Mouse (Mus musculus): ENCODE data around the gene Oasl2. TPM values are rescaled to one million over a fixed set of nuclear protein-coding genes. Genes with fewer than 3 reads are reported as not detected.

Oasl2 gene
- 10 to 100 TPM; 14.4 to 28.6 TPM for total RNA-seq (2023)

DNA sequence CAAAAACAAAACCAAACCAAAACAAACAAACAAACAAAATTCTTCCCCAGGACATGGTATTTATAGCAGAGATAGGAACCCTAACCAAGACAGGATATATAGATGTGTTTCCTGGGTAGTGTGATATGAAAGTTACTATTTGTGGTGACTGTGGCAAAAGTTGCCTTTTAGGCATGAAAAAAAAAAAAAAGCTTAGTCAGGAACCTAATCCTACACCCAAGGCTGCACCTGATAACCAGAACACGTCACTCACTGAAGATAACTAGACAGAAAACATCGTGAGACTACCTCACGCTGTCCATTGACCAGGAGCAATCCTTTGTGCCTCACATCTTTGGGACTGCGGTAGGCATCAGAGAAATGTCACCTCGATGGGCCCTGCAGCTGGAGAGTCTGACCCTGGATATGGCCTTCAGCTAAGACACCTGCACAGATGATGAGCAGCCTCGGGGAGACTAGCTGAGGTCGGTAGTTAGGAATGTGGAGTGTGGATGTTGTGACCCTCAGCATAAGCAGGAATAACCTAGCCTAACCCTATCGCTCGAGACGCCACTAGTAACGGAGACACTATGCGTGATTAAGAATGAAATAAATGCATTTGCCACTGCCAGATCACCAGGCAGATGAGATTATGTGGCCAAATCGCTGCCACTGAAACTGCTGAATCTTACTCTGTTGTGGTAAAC lies at the start of gene Oasl2:
Oasl2 (plus strand) TSS at position 249 of the 686 bp plus-strand sequence.

DNA sequence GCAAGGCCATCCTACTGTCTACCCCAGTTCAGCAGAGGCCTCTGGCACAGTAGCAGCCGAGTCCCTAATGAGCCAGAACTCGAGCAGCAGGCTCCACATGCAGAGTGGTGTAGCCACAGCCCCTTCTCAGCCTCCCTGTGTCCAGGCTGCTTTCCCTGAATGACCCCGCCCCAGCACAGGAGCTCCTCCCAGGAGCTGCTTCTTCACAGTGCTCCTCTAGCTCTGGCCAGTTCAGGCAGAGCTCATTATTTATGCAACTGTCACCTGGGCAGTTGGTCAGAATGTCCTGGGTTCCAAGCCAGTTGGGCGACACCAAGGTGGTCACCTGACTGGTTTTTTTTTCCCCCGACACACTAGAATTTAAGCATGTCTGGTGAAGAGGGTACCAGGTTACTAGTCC lies 43.4 kb upstream of the Oasl2 start, which contains the start of gene 4930519G04Rik:
4930519G04Rik (plus strand) TSS at position 301 of the 400 bp plus-strand sequence.

DNA sequence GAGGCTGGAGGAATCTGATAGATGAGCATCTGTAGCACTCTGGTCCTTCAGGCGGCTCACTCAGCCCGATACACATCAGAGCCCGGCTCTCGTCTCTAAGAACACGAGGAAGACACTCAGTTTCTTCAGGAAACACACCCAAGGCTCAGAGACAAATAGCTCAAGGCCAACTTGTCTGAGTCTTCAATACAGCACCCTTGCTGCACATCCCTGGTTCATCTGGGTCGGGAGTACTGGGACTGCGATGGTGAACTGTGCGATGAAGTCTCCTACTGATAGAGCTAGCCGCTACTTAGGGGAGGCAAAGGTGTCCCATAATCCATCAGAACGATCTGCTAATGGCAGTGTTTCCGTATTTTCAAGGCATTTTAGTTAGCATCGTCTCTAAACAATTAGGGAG lies 38.2 kb upstream of the Oasl2 start, which contains the start of gene Gm9936:
Gm9936 (minus strand) TSS at position 101 of the 400 bp plus-strand sequence.

DNA sequence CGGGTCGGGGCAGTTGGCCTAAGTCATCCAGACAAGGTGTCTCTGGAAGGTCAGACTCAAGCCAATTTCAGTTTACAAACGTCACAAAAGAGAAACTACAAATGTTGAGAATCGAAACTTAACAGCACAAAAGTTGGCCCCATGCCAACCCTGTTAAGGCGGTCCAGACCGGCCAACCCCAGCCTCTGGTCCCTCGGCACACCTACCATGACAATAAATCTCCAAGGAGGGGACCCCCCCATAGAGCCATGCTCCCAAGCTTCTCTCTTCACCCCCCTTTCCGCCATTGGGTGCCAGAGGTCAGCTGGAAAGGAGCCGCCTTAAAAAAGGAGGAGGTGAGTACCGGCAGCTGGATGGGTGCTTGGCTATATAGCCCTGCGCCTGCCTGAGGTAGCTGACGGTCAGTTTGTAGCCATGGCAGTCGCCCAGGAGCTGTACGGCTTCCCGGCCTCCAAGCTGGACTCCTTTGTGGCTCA lies 26.3 kb downstream of the Oasl2 start, which contains the start of gene Oasl1:
Oasl1 (plus strand) TSS at position 243 of the 476 bp plus-strand sequence.

DNA sequence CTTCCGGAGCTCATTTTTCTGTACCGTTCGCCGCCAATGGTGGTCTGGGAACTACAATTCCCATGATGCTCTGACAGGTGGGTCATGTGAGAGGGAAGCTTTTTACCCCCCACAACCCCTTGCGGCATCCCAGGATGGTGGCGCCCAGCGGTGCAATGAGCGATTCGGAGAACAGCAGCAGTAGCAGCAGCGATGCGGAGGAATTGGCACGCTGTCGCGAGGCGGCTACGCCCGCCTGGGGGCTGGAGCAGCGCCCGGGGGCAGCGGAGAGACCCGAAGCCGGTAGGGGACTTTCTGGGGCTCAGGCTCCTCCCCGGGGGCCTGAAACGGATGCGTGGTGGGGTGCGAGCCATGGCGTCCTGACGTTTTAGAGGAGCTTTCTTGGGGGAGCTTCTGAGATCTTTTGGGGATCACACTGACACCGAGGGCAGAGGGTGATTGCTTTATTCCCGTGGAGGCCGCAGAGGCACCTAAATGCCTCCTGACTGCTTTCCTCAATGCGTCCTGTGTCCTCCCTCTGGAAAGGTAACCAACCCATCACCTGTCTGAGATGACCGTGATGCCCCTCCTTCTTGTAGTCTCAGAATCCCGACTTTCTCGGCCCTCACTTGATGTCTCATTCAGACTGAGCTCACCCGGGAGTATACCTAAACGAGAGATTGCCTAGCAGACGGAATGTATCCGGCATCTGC lies 45.5 kb downstream of the Oasl2 start, which contains the start of gene 2210016L21Rik:
2210016L21Rik (plus strand) TSS at position 85 of the 692 bp plus-strand sequence.

Other genes with a start within 250 kb of the Oasl2 start
- gene Trpv4, start 238.5 kb upstream of the Oasl2 start, total RNA-seq (2023) = 1 to 10 TPM; 2.3 to 4.9 TPM
- 100 to 1,000 TPM in 1 of 2 experiments, 10 to 100 TPM in 1; 94.8 to 104 TPM for gene Gltp, start 206.0 kb upstream of the Oasl2 start, total RNA-seq (2023)
- 1 to 10 TPM; 4.9 to 5.7 TPM for gene Tchp, start 189.2 kb upstream of the Oasl2 start, total RNA-seq (2023)
- 100 to 1,000 TPM; 235 to 237 TPM for gene Ankrd13a, start 122.3 kb upstream of the Oasl2 start, total RNA-seq (2023)
- 100 to 1,000 TPM; 139 to 141 TPM for gene Git2, start 121.4 kb upstream of the Oasl2 start, total RNA-seq (2023)
- 10 to 100 TPM; 17.8 to 19.4 TPM for gene 1500011B03Rik, start 73.5 kb upstream of the Oasl2 start, total RNA-seq (2023)
- gene 4930519G04Rik, start 43.3 kb upstream of the Oasl2 start, total RNA-seq (2023) = under 1 TPM; 0.31 to 0.75 TPM
- gene Gm9936, start 38.3 kb upstream of the Oasl2 start, total RNA-seq (2023) = not detected
- gene Oasl1, start 26.3 kb downstream of the Oasl2 start, total RNA-seq (2023) = 10 to 100 TPM in 1 of 2 experiments, 1 to 10 TPM in 1; 8.8 to 10.9 TPM
- gene 2210016L21Rik, start 45.2 kb downstream of the Oasl2 start, total RNA-seq (2023) = 1 to 10 TPM; 8.9 to 10.0 TPM
- not detected for gene Hnf1a, start 74.2 kb downstream of the Oasl2 start, total RNA-seq (2023)
- 10 to 100 TPM; 46.1 to 51.7 TPM for gene Sppl3, start 114.2 kb downstream of the Oasl2 start, total RNA-seq (2023)
- gene Gm10401, start 201.4 kb downstream of the Oasl2 start, total RNA-seq (2023) = not detected
- 10 to 100 TPM; 15.7 to 16.2 TPM for gene Acads, start 222.4 kb downstream of the Oasl2 start, total RNA-seq (2023)
- gene Unc119b, start 238.0 kb downstream of the Oasl2 start, total RNA-seq (2023) = 10 to 100 TPM; 13.8 to 18.6 TPM

All from neutrophil, adult 83 days (primary cell).